Mouse (Mus musculus) erythroblast, embryonic 14.5 days (primary cell): ENCODE data around the gene Slc37a1.

Source experiments
- GATA1 ChIP-seq: IDR thresholded peaks from 2 replicates; pipeline ENCODE4 v1.6.1; 2012; ENCODE audit warnings: low read length, inconsistent platforms, mixed read lengths
- TAL1 ChIP-seq: IDR thresholded peaks from 3 replicates; pipeline ENCODE4 v1.6.1; 2012; ENCODE audit warnings: low read length, inconsistent platforms, mixed read lengths

GRCm38 (mm10) chr17:31335344-31336080 lies 48.9 kb downstream of the Slc37a1 start:
- no peak for TF ChIP-seq GATA1
- no peak for TF ChIP-seq TAL1
